Mouse (Mus musculus) hindbrain, embryonic 12.5 days (tissue): ENCODE measurements at regions not wholly inside any gene's neighbourhood (a gene's known extent, or its start where the extent isn't known, plus 50 kb on each side); places are given as distances from the start of the nearest gene placed in this dataset. TPM values are rescaled to one million over a fixed set of nuclear protein-coding genes. Genes with fewer than 3 reads are reported as not detected.

Experiments
- ATAC-seq: fragments of 200-750 bp; cut with Nextera tagmentation; 2 replicates; pipeline ENCODE4 v1.8.0; 2017; ENCODE audit warnings: moderate TSS enrichment; ENCODE audit not compliant: low FRiP score
- H3K27ac ChIP-seq: fragments of 300-500 bp; sonication (generic); 2 replicates; pipeline ENCODE4 v1.5.1; 2016; ENCODE audit warnings: mild to moderate bottlenecking
- H3K27me3 ChIP-seq: fragments of 300-500 bp; sonication (generic); 2 replicates; pipeline ENCODE4 v1.6.1; 2016; ENCODE audit warnings: mild to moderate bottlenecking
- H3K36me3 ChIP-seq: fragments of 300-500 bp; sonication (generic); 2 replicates; pipeline ENCODE4 v1.6.1; 2016; ENCODE audit warnings: mild to moderate bottlenecking
- H3K4me1 ChIP-seq: fragments of 300-500 bp; sonication (generic); 2 replicates; pipeline ENCODE4 v1.6.1; 2016
- H3K4me2 ChIP-seq: fragments of 300-500 bp; sonication (generic); replicated peaks from 2 replicates; pipeline ENCODE4 v1.6.1; 2016; ENCODE audit warnings: mild to moderate bottlenecking
- H3K4me3 ChIP-seq: fragments of 300-500 bp; sonication (generic); 2 replicates; pipeline ENCODE4 v1.5.1; 2016; ENCODE audit warnings: mild to moderate bottlenecking
- H3K9ac ChIP-seq: fragments of 300-500 bp; sonication (generic); 2 replicates; pipeline ENCODE4 v1.6.1; 2016; ENCODE audit warnings: mild to moderate bottlenecking, moderate library complexity
- H3K9me3 ChIP-seq: fragments of 300-500 bp; sonication (generic); replicated peaks from 2 replicates; pipeline ENCODE4 v1.6.1; 2016; ENCODE audit warnings: mild to moderate bottlenecking
- WGBS: fragments of 180-500 bp; shearing (Covaris S2); methylation state at CpG from one replicate; pipeline ENCODE4 v1.1.7; 2016; 5-methylcytosine and 5-hydroxymethylcytosine counted together
- microRNA-seq: library from miRNA; unstranded; fragments of <30 nt; microRNA quantifications from one replicate; pipeline ENCODE4, GENCODE M21; 2017

DNA sequence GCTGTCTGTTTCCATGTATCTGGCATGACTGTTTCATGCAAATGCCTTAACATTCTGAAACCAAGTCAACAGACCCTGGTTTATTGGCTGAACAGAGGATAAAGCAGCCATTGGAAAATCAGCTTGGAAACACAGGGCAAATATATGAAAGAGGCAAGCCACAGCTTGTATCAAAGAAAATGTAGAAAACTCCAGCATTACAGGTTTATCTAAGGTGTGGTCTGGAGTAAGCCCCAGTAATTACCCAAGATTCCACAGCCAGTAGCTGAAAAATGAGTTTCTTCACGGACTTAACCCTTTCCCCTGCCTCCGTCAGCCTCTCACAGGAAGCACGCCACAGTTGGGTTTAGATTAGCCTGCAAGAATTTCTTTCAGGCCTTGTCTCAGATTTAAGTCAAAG lies 259.1 kb downstream of the Sox2 start:
- WGBS = 88% methylated on average over 3 of the region's 3 CpGs
- Histone ChIP-seq H3K9me3 (no peaks in the 10 kb centered on the region), H3K27ac (no peak overlapping the region), H3K27me3 (no peaks in the 10 kb centered on the region), H3K4me1 (no peaks in the 10 kb centered on the region), H3K36me3 (no peaks in the 10 kb centered on the region), H3K9ac (no peak overlapping the region), H3K4me3 (no peak overlapping the region), H3K4me2 (no peak overlapping the region)
- no peak for ATAC-seq

GRCm38 (mm10) chr3:34918326-34918932 lies 268.2 kb downstream of the Sox2 start:
- H3K9ac ChIP-seq = no peak overlapping the region
- H3K4me2 ChIP-seq = no peak overlapping the region
- no peaks in the 10 kb centered on the region for H3K9me3 ChIP-seq
- 64% methylated on average over 6 of the region's 6 CpGs for WGBS
- no peaks in the 10 kb centered on the region for H3K36me3 ChIP-seq
- no peaks in the 10 kb centered on the region for H3K27me3 ChIP-seq
- H3K4me3 ChIP-seq = no peak overlapping the region
- no peak overlapping the region for H3K27ac ChIP-seq
- H3K4me1 ChIP-seq = no peaks in the 10 kb centered on the region
- no peak for ATAC-seq

DNA sequence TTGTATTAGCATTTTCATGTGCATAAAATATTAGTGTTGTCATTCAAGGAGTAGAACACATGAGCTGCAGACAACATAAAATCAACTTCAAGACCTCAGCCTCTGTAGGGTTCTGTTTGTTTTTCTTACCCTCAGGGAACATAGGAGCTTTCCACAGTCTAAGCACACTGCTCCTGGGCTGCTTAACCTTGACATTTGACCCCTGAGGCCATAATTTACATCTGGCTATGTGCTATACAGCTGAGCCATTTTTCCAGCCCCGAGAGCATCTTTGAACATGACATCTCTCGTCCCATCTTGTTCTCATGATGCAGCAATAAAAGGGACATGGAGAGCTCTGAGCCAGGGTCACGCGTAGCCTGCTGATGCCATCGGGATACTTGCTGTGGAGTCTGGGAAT lies 270.3 kb downstream of the Sox2 start:
- no peaks in the 10 kb centered on the region for H3K4me1 ChIP-seq
- H3K9ac ChIP-seq = no peak overlapping the region
- no peak overlapping the region for H3K4me3 ChIP-seq
- WGBS = 72% methylated on average over 5 of the region's 5 CpGs
- no peaks in the 10 kb centered on the region for H3K27me3 ChIP-seq
- no peak overlapping the region for H3K4me2 ChIP-seq
- H3K9me3 ChIP-seq = no peaks in the 10 kb centered on the region
- no peaks in the 10 kb centered on the region for H3K36me3 ChIP-seq
- no peak overlapping the region for H3K27ac ChIP-seq
- no peak for ATAC-seq

GRCm38 (mm10) chr3:34949867-34950266 lies 299.7 kb downstream of the Sox2 start:
- no peaks in the 10 kb centered on the region for H3K27me3 ChIP-seq
- H3K27ac ChIP-seq = 0 out of 2 replicates have a peak overlapping the region, but pooled peaks have one; percentile 55
- peaks cover 5% of the 10 kb centered on the region; the same call in 1 of the 2 replicates for H3K4me1 ChIP-seq
- no peaks in the 10 kb centered on the region for H3K9me3 ChIP-seq
- H3K4me2 ChIP-seq = no peak overlapping the region
- no peak overlapping the region for H3K9ac ChIP-seq
- ATAC-seq = peak; percentile 88
- 25% methylated on average over 3 of the region's 3 CpGs for WGBS
- no peak overlapping the region for H3K4me3 ChIP-seq
- H3K36me3 ChIP-seq = no peaks in the 10 kb centered on the region

- 42% methylated on average over 4 of the region's 4 CpGs for WGBS
- Histone ChIP-seq H3K4me2 (no peak overlapping the region), H3K36me3 (no peaks in the 10 kb centered on the region), H3K27me3 (no peaks in the 10 kb centered on the region), H3K9me3 (no peaks in the 10 kb centered on the region), H3K27ac (0 out of 2 replicates have a peak overlapping the region, but pooled peaks have one; percentile 30), H3K9ac (no peak overlapping the region), H3K4me3 (no peak overlapping the region), H3K4me1 (0 out of 2 replicates have a peak, but pooled peaks cover 5% of the 10 kb centered on the region)
- no peak for ATAC-seq
Measured at GRCm38 (mm10) chr3:34956183-34956582, 306.0 kb downstream of the Sox2 start.

- Histone ChIP-seq H3K36me3 (no peaks in the 10 kb centered on the region), H3K27ac (no peak overlapping the region), H3K9ac (0 out of 2 replicates have a peak overlapping the region, but pooled peaks have one; percentile 24), H3K27me3 (no peaks in the 10 kb centered on the region), H3K4me2 (peak overlapping the region; percentile 37), H3K9me3 (no peaks in the 10 kb centered on the region), H3K4me1 (0 out of 2 replicates have a peak, but pooled peaks cover 7% of the 10 kb centered on the region), H3K4me3 (no peak overlapping the region)
- WGBS = 44% methylated on average over 19 of the region's 19 CpGs
- peak; percentile 79 for ATAC-seq
Measured at GRCm38 (mm10) chr3:34959044-34959521, 308.9 kb downstream of the Sox2 start.

DNA sequence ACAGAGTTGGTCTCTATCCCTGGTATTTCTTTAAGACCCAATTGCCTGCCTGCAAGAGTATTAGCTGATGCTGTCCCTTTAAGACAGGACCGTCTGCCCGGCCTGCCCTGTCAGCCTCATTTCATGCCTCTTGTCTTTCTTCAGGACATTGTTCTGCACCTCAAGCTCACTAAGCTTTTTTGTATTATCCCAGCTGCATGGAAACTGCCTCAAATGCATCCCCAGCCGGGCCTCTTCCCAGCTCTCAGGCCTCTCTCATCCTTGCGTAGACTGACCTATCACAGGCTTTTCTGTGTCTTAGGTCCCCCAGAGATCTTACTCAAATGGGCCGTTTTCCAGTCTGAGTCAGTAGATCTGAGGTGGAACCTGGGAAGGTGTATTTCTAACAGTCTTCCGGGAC lies 316.2 kb downstream of the Sox2 start:
- H3K27me3 ChIP-seq = no peaks in the 10 kb centered on the region
- H3K9ac ChIP-seq = no peak overlapping the region
- H3K36me3 ChIP-seq = no peaks in the 10 kb centered on the region
- 0 out of 2 replicates have a peak overlapping the region, but pooled peaks have one; percentile 8 for H3K4me2 ChIP-seq
- peak; percentile 73 for ATAC-seq
- WGBS = 18% methylated on average over 6 of the region's 6 CpGs
- H3K4me3 ChIP-seq = no peak overlapping the region
- H3K27ac ChIP-seq = peak overlapping the region; percentile 23; the same call in 1 of the 2 replicates
- H3K4me1 ChIP-seq = peaks cover 12% of the 10 kb centered on the region
- no peaks in the 10 kb centered on the region for H3K9me3 ChIP-seq

GRCm38 (mm10) chr3:34967911-34968310 lies 317.7 kb downstream of the Sox2 start:
- ATAC-seq = no peak
- Histone ChIP-seq H3K4me2 (no peak overlapping the region), H3K27me3 (no peaks in the 10 kb centered on the region), H3K27ac (no peak overlapping the region), H3K4me1 (peaks cover 12% of the 10 kb centered on the region), H3K9me3 (no peaks in the 10 kb centered on the region), H3K36me3 (no peaks in the 10 kb centered on the region), H3K4me3 (no peak overlapping the region), H3K9ac (no peak overlapping the region)
- WGBS = 86% methylated on average over 2 of the region's 2 CpGs

DNA sequence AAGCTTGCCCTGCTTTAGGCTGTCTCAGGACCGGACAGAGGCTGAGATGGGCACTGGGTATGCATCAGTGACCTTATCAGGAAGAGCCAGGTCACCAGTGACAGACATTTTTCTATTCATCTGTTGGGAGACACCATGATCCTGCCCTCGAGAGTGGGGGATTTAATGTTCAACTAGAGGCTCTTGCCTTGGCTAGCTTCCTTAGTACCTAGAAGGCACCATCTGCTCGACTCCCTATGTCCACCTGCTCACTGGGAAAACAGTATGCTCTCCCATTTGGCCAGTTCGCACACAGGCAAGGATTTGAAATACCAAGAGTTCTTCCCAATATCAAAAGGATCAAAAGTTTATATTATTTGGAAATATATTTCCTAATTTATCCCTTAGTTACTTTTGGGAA lies 321.3 kb downstream of the Sox2 start:
- 84% methylated on average over 4 of the region's 4 CpGs for WGBS
- H3K9ac ChIP-seq = no peak overlapping the region
- H3K27me3 ChIP-seq = no peaks in the 10 kb centered on the region
- H3K9me3 ChIP-seq = no peaks in the 10 kb centered on the region
- H3K4me3 ChIP-seq = no peak overlapping the region
- no peak overlapping the region for H3K4me2 ChIP-seq
- H3K4me1 ChIP-seq = peaks cover 4% of the 10 kb centered on the region; the same call in 1 of the 2 replicates
- ATAC-seq = no peak
- no peak overlapping the region for H3K27ac ChIP-seq
- no peaks in the 10 kb centered on the region for H3K36me3 ChIP-seq

DNA sequence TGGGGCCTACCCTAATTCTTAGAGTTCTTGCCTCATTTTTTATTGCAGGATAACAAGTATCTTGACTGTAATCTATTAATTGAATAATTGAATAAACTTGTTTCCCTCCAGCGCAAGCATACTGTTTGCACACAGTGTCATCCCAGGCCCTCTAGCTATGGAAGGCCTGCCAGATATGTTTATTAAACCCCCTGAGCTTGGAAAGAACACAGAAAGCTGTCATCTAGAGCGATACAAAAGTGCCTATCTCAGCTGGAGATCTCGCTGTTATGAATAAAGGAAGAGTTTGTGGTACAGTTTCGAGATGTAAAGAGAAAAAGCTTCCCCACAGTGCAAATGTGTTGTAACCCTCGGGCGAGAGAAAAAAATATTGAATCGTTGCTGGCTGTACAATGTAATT lies 324.2 kb downstream of the Sox2 start:
- H3K27me3 ChIP-seq = no peaks in the 10 kb centered on the region
- no peaks in the 10 kb centered on the region for H3K9me3 ChIP-seq
- H3K9ac ChIP-seq = no peak overlapping the region
- H3K4me3 ChIP-seq = no peak overlapping the region
- WGBS = 64% methylated on average over 7 of the region's 7 CpGs
- no peak overlapping the region for H3K27ac ChIP-seq
- H3K4me2 ChIP-seq = no peak overlapping the region
- ATAC-seq = no peak
- H3K4me1 ChIP-seq = no peaks in the 10 kb centered on the region
- no peaks in the 10 kb centered on the region for H3K36me3 ChIP-seq

Small RNA genes in the stretch of these regions (microRNA-seq; reads per million reads assigned to microRNA genes)
- gene Mir6378 = not detected
